Mouse (Mus musculus): ENCODE measurements around the gene Dhrs7b. TPM values are rescaled to one million over a fixed set of nuclear protein-coding genes. Genes with fewer than 3 reads are reported as not detected.
"Not testable (repeated sequence)": the region's sequence is repeated elsewhere in the genome, so short reads cannot be mapped to it uniquely, and the experiment has no call there.

Gene Dhrs7b
- polyA plus RNA-seq, 1 experiment from 2014 or later = 20.2 TPM

DNA sequence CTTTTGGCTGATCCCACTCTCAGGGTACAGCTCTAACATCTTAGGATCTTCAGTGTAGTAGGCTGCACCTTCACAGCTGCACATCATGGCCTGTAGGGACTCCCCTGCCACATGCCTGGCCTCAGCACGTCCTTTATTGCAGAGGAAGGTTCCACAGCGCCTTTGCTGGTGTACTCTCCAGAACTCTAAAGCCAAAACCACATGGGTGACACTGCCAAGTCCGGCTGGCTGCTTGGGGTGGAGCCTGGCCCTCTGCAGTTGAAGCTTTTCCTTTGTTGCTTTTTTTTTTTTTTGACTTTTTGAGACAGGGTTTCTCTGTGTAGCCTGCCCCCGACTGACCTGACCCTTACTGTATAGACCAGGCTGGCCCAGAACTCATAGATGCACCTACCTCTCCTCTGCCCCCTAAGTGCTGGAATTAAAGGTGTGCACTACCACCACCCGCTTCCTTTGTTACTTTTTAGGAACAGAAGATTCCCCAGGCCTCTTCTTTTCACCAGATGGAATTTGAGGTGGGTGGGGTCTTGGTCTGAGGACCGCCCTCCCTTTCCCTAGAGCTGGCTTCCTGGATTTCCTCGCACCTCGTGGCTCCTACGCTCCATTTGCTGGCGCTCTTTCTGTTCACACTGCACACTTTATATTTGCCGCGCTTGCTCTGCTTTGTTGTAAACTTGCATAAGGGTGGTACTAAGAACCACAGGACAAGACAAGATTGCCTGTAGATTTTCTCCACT lies 11.2 kb downstream of the Dhrs7b start:
- Histone ChIP-seq H3K4me1 (replicated peaks) (peaks cover 15% of the 10 kb centered on the region), H3K27ac (replicated peaks) (no peak overlapping the region), H3K9me3 (replicated peaks) (no peaks in the 10 kb centered on the region), H3K4me2 (no peak overlapping the region), H3K9ac (no peak overlapping the region), H3K36me3 (replicated peaks) (peaks cover 18% of the 10 kb centered on the region), H3K27me3 (no peaks in the 10 kb centered on the region), H3K4me3 (replicated peaks) (no peak overlapping the region)
- no peak for ATAC-seq (ENCODE audit: insufficient read depth)
- 77% methylated on average over 12 of the region's 12 CpGs for WGBS (ENCODE audit: insufficient replicate concordance)

DNA sequence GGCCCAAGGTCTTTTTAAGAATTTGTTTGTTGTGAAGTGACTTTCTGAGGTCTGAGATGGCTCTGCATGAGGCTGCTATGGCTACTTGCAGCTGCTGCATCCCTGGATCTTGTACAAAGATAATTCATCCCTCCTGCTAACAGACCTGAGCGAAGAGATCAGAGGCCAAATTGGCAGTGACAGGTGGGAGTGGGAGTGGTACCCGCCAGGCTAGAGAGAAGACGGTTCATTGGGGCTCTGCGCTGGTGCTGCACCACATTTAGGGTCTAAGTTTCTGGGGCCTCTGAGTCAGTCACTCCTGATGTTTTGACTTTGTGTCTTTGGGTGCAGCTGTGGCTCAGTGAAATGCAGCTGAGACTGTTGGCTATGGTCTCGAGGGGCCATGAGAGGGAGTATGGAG lies 13.0 kb downstream of the Dhrs7b start:
- Histone ChIP-seq H3K4me2 (no peak overlapping the region), H3K9me3 (replicated peaks) (no peaks in the 10 kb centered on the region), H3K36me3 (replicated peaks) (peaks cover 24% of the 10 kb centered on the region), H3K4me3 (replicated peaks) (no peak overlapping the region), H3K9ac (no peak overlapping the region), H3K27me3 (no peaks in the 10 kb centered on the region), H3K4me1 (replicated peaks) (peaks cover 4% of the 10 kb centered on the region; the same call in 1 of the 2 replicates), H3K27ac (replicated peaks) (no peak overlapping the region)
- ATAC-seq (ENCODE audit: insufficient read depth) = no peak
- 82% methylated on average over 5 of the region's 5 CpGs for WGBS (ENCODE audit: insufficient replicate concordance)

DNA sequence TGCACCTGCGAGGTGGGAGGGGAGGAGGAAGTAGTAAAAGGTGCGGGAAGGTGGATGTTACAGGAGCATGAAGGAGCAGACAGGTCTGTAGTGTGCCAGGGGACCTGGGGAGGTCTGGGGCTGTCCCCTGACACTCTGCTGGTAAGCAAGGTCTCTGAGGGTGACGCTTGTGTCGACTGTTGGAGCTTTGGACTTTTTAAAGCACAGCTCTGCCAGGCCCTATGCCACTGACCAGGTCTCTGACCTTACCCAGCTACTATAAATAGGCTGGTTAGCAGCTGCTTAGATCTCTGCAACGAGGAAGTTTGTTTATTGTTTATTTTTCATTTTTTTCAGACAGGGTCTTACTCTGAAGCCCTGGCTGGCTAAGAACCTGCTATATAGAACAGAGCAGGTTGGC lies 15.0 kb downstream of the Dhrs7b start:
- H3K4me2 ChIP-seq = no peak overlapping the region
- H3K36me3 ChIP-seq (replicated peaks) = peaks cover 38% of the 10 kb centered on the region
- no peak overlapping the region for H3K27ac ChIP-seq (replicated peaks)
- H3K4me3 ChIP-seq (replicated peaks) = no peak overlapping the region
- no peak for ATAC-seq (ENCODE audit: insufficient read depth)
- 67% methylated on average over 5 of the region's 5 CpGs for WGBS (ENCODE audit: insufficient replicate concordance)
- no peaks in the 10 kb centered on the region for H3K4me1 ChIP-seq (replicated peaks)
- H3K9me3 ChIP-seq (replicated peaks) = no peaks in the 10 kb centered on the region
- H3K9ac ChIP-seq = no peak overlapping the region
- H3K27me3 ChIP-seq = no peaks in the 10 kb centered on the region

DNA sequence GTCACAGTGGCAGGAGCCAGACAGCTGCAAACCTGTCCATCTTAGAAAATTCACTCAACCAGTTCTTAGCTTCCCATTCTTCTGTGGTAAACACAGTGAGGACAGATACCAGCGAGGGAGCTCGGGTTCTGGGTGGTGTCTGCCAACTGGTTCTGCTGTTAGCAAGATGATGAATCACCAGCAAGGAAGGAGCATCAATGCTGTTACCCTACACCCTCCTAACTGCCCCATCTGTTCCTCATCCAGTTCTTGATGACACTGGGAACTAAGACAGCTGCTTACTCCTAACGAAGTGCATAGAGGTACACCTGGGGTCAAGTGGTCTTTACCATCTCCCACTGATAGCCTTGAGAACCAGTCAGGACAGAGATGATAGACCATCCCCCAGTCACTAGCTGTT lies 26.2 kb downstream of the Dhrs7b start:
- Histone ChIP-seq H3K9me3 (replicated peaks) (no peaks in the 10 kb centered on the region), H3K4me1 (replicated peaks) (no peaks in the 10 kb centered on the region), H3K27me3 (no peaks in the 10 kb centered on the region), H3K27ac (replicated peaks) (no peak overlapping the region), H3K9ac (no peak overlapping the region), H3K4me3 (replicated peaks) (no peak overlapping the region), H3K36me3 (replicated peaks) (peaks cover 77% of the 10 kb centered on the region), H3K4me2 (no peak overlapping the region)
- no peak for ATAC-seq (ENCODE audit: insufficient read depth)
- WGBS (ENCODE audit: insufficient replicate concordance) = 60% methylated on average over 3 of the region's 3 CpGs

DNA sequence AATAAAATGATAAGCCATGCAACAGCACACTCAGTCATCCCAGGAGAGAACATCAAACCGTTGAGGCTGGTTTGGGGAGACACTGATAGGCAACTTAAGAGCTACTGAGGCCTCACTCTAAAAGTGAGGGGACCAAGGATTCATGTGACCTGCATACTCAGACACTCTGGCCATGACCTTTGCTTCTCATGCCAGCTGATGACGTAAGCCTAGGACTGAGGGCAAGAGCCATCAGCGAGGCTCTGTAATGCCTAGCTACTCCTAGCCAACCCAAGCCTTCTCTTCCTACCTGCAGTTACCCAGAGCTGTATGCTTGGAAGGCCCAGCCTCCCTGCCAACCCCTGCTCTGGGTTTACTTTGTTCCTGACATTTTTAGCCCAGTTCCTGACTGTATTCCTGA lies 31.6 kb downstream of the Dhrs7b start:
- H3K27ac ChIP-seq (replicated peaks) = no peak overlapping the region
- 70% methylated on average over 3 of the region's 3 CpGs for WGBS (ENCODE audit: insufficient replicate concordance)
- H3K36me3 ChIP-seq (replicated peaks) = peaks cover 67% of the 10 kb centered on the region
- no peaks in the 10 kb centered on the region for H3K27me3 ChIP-seq
- no peak overlapping the region for H3K9ac ChIP-seq
- H3K4me3 ChIP-seq (replicated peaks) = no peak overlapping the region
- 0 out of 2 replicates have a peak, but pooled peaks cover under 1% of the 10 kb centered on the region for H3K4me1 ChIP-seq (replicated peaks)
- no peak overlapping the region for H3K4me2 ChIP-seq
- no peak for ATAC-seq (ENCODE audit: insufficient read depth)
- H3K9me3 ChIP-seq (replicated peaks) = no peaks in the 10 kb centered on the region

DNA sequence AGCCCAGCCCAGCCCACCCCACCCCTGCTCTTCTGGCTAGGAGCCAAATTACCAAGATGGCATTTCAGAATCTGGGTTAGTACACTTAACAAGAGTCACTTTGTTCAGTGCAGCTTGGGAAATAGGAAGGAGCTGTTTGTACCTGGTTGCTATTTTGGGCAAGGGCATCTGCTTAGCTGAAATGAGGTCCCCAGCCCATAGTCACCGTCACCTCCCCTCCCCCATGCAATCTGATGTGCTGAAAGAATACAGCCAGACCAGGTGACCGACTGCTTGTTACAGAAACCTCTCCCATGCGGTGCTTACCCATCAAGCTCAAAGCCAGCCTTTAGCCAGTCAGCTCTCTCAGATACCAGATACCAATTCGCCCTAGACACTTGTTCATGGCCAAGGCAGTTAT lies 32.8 kb downstream of the Dhrs7b start:
- H3K4me3 ChIP-seq (replicated peaks) = no peak overlapping the region
- no peaks in the 10 kb centered on the region for H3K9me3 ChIP-seq (replicated peaks)
- no peaks in the 10 kb centered on the region for H3K27me3 ChIP-seq
- H3K27ac ChIP-seq (replicated peaks) = no peak overlapping the region
- no peak for ATAC-seq (ENCODE audit: insufficient read depth)
- H3K4me2 ChIP-seq = no peak overlapping the region
- WGBS (ENCODE audit: insufficient replicate concordance) = 67% methylated on average over 4 of the region's 4 CpGs
- 0 out of 2 replicates have a peak, but pooled peaks cover 10% of the 10 kb centered on the region for H3K4me1 ChIP-seq (replicated peaks)
- H3K36me3 ChIP-seq (replicated peaks) = peaks cover 60% of the 10 kb centered on the region
- H3K9ac ChIP-seq = no peak overlapping the region

DNA sequence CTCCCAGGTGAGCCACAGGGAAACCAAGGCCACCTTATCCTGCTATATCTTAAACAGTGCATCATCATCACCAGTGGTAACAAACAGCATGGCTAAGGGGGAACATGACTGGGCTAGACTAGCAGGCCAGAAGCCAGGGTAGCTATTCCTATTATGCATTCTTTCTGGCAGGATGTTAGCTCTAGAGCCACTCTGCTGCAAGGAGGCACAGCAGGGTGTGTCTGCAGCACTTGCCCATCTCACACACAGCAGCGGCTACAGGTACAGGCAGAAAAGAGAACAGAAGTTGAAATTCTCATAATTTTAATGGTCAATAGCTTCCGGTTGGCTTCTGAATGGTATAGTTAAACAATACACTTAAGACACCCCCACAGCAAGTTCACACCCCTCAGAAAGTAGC lies 33.7 kb downstream of the Dhrs7b start:
- Histone ChIP-seq H3K4me2 (no peak overlapping the region), H3K9me3 (replicated peaks) (no peaks in the 10 kb centered on the region), H3K4me1 (replicated peaks) (0 out of 2 replicates have a peak, but pooled peaks cover 10% of the 10 kb centered on the region), H3K36me3 (replicated peaks) (peaks cover 52% of the 10 kb centered on the region), H3K9ac (no peak overlapping the region), H3K4me3 (replicated peaks) (no peak overlapping the region), H3K27ac (replicated peaks) (no peak overlapping the region), H3K27me3 (no peaks in the 10 kb centered on the region)
- ATAC-seq (ENCODE audit: insufficient read depth) = no peak
- WGBS (ENCODE audit: insufficient replicate concordance) = 80% methylated on average over 2 of the region's 2 CpGs

DNA sequence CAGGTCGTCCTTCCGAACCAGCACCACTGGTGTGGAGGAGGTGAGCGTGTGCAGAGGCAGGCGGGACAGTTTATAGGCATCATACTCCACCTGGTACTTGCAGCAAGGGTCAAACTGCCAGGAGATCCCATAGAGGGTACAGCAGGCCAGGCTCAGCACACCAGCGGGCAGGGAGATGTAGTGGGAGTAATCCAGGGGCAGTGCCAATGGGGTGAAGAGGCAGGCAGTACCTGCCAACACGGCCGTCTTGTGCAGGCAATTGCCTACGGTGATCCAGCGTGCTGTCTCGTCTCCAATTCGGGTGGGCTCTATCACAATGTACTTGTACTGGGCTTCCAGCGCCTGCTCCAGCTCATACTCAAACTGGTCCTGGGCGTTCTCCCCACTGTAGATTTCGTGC lies 34.5 kb downstream of the Dhrs7b start:
- no peak for ATAC-seq (ENCODE audit: insufficient read depth)

DNA sequence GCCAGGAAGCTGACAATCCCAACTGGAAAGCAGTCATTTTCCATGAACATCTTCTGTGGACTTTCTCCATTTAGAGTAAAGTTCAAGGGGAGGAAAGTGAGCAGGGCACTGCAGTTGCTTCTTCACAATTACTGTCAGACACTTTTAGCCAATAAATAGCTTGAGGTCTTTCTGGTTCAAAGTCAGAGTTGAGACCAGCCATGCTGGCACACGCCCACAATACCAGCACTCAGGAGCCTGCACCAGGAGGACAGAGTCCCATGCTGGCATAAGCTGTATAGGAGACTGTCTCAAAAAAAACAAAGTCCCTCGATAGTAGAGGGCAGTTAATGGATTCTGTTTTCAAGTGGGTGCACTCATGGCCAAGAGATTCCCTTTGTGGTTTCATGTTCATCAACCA lies 35.6 kb downstream of the Dhrs7b start:
- no peaks in the 10 kb centered on the region for H3K9me3 ChIP-seq (replicated peaks)
- ATAC-seq (ENCODE audit: insufficient read depth) = no peak
- no peak overlapping the region for H3K4me3 ChIP-seq (replicated peaks)
- H3K4me2 ChIP-seq = no peak overlapping the region
- H3K27ac ChIP-seq (replicated peaks) = no peak overlapping the region
- 61% methylated on average over 2 of the region's 2 CpGs for WGBS (ENCODE audit: insufficient replicate concordance)
- no peaks in the 10 kb centered on the region for H3K27me3 ChIP-seq
- H3K9ac ChIP-seq = no peak overlapping the region
- H3K4me1 ChIP-seq (replicated peaks) = peaks cover 14% of the 10 kb centered on the region; the same call in 1 of the 2 replicates
- peaks cover 52% of the 10 kb centered on the region for H3K36me3 ChIP-seq (replicated peaks)

More for the DNA sequence above, 34.5 kb downstream of the Dhrs7b start:
- no peaks in the 10 kb centered on the region for H3K9me3 ChIP-seq (replicated peaks)
- peaks cover 14% of the 10 kb centered on the region; the same call in 1 of the 2 replicates for H3K4me1 ChIP-seq (replicated peaks)
- no peak overlapping the region for H3K4me2 ChIP-seq
- no peak overlapping the region for H3K9ac ChIP-seq
- WGBS (ENCODE audit: insufficient replicate concordance) = 77% methylated on average over 14 of the region's 14 CpGs
- H3K27ac ChIP-seq (replicated peaks) = no peak overlapping the region
- no peaks in the 10 kb centered on the region for H3K27me3 ChIP-seq
- peaks cover 52% of the 10 kb centered on the region for H3K36me3 ChIP-seq (replicated peaks)
- no peak overlapping the region for H3K4me3 ChIP-seq (replicated peaks)

DNA sequence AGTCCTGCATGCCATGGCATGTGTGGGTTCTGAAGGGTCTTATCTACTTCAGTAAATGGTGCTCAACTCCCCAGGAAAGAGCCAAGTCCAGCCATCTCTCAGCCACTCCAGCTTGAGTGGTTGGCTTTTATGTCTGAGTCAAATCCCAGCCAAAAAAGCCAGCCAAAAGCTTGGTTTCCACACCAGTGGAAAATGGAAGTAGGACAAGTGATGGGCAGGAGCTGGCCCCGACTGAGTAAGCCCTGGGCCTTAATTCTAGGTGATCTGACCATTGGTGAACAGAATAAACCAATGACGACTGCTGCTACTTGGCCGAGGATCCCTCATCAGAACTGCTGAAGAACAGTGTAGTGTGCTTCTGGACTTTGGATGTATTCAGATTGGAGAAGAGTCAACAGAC lies 37.0 kb downstream of the Dhrs7b start:
- H3K4me1 ChIP-seq (replicated peaks) = peaks cover 14% of the 10 kb centered on the region; the same call in 1 of the 2 replicates
- no peak overlapping the region for H3K27ac ChIP-seq (replicated peaks)
- ATAC-seq (ENCODE audit: insufficient read depth) = no peak
- H3K9ac ChIP-seq = no peak overlapping the region
- no peak overlapping the region for H3K4me2 ChIP-seq
- 69% methylated on average over 3 of the region's 3 CpGs for WGBS (ENCODE audit: insufficient replicate concordance)
- H3K27me3 ChIP-seq = no peaks in the 10 kb centered on the region
- no peak overlapping the region for H3K4me3 ChIP-seq (replicated peaks)
- H3K36me3 ChIP-seq (replicated peaks) = peaks cover 40% of the 10 kb centered on the region
- no peaks in the 10 kb centered on the region for H3K9me3 ChIP-seq (replicated peaks)

DNA sequence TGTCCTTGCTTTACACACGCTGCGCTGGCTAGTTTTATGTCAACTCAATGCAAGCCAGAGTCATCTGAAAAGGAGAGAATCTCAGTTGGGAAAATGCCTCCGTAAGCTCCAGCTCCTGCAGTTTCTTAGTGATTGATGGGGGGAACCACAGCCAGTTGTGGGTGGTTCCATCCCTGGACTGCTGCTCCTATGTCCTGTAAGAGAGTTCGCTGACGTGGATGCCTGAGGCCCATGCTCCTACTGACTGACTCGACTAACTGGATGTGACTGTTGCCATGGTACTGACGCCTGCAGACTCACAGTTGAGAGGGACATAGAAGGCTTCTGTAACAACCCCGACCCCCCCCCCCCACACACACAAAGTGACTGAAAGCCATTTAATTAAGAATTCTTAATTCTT lies 37.5 kb downstream of the Dhrs7b start:
- Histone ChIP-seq H3K27me3 (no peaks in the 10 kb centered on the region), H3K4me1 (replicated peaks) (peaks cover 15% of the 10 kb centered on the region), H3K27ac (replicated peaks) (no peak overlapping the region), H3K4me3 (replicated peaks) (no peak overlapping the region), H3K36me3 (replicated peaks) (peaks cover 40% of the 10 kb centered on the region), H3K9me3 (replicated peaks) (no peaks in the 10 kb centered on the region), H3K4me2 (no peak overlapping the region), H3K9ac (no peak overlapping the region)
- no peak for ATAC-seq (ENCODE audit: insufficient read depth)
- WGBS (ENCODE audit: insufficient replicate concordance) = 74% methylated on average over 8 of the region's 8 CpGs

DNA sequence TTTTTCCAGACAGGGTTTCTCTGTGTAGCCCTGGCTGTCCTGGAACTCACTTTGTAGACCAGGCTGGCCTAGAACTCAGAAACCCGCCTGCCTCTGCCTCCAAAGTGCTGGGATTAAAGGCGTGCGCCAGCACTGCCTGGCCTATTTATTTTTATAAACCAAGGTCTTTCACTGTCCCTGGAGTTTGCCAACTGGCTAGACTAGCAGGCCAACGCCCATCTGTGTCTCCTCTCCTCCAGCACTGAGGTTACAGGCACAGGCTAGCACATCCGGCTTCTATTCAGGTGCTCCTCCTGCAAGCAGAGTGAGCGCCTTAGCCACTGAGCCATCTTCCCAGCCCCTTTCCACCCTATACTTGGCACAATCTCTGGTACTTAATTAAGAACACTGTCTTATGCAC lies 39.0 kb downstream of the Dhrs7b start:
- H3K27me3 ChIP-seq; ATAC-seq (ENCODE audit: insufficient read depth); H3K9ac ChIP-seq; H3K27ac ChIP-seq (replicated peaks); H3K4me2 ChIP-seq; H3K4me3 ChIP-seq (replicated peaks); H3K9me3 ChIP-seq (replicated peaks): not testable (repeated sequence)
- WGBS (ENCODE audit: insufficient replicate concordance) = 85% methylated on average over 6 of the region's 6 CpGs
- Histone ChIP-seq H3K4me1 (replicated peaks) (peaks cover 31% of the 10 kb centered on the region), H3K36me3 (replicated peaks) (peaks cover 27% of the 10 kb centered on the region)

All from liver, embryonic 15.5 days (tissue).